Mouse (Mus musculus) myocyte (in vitro differentiated cells): ENCODE results near the gene Polrmt.

Experiments
- E2F4 ChIP-seq: IDR thresholded peaks from one replicate; pipeline ENCODE4 v1.6.1; 2011; ENCODE audit warnings: mild to moderate bottlenecking, control low read depth, moderate library complexity; ENCODE audit not compliant: insufficient read depth
- MAX ChIP-seq: IDR thresholded peaks from one replicate; pipeline ENCODE4 v1.6.1; 2011; ENCODE audit warnings: low read depth, mild to moderate bottlenecking, control low read depth
- MYOG ChIP-seq, 3 experiments: IDR thresholded peaks; one replicate each; pipeline ENCODE4 v1.6.1; 2011; ENCODE audit warnings: control low read depth in 2 of 3, low read depth in 2 of 3, mild to moderate bottlenecking in 2 of 3; ENCODE audit not compliant: insufficient read length in 2 of 3, control insufficient read depth in 1 of 3, insufficient read depth in 1 of 3
- POLR2A ChIP-seq: IDR thresholded peaks from one replicate; pipeline ENCODE4 v1.6.1; 2011; ENCODE audit warnings: low read depth, mild to moderate bottlenecking, control low read depth, moderate library complexity; ENCODE audit not compliant: insufficient read length
- REST ChIP-seq: IDR thresholded peaks from one replicate; pipeline ENCODE4 v1.6.1; 2011; ENCODE audit warnings: mild to moderate bottlenecking, control low read depth, moderate library complexity; ENCODE audit not compliant: insufficient read depth, insufficient read length
- SRF ChIP-seq: IDR thresholded peaks from one replicate; pipeline ENCODE4 v1.6.1; 2011; ENCODE audit warnings: low read depth; ENCODE audit not compliant: control insufficient read depth, insufficient read length
- USF1 ChIP-seq: IDR thresholded peaks from one replicate; pipeline ENCODE4 v1.6.1; 2011; ENCODE audit warnings: low read depth, mild to moderate bottlenecking, control low read depth, moderate library complexity

DNA sequence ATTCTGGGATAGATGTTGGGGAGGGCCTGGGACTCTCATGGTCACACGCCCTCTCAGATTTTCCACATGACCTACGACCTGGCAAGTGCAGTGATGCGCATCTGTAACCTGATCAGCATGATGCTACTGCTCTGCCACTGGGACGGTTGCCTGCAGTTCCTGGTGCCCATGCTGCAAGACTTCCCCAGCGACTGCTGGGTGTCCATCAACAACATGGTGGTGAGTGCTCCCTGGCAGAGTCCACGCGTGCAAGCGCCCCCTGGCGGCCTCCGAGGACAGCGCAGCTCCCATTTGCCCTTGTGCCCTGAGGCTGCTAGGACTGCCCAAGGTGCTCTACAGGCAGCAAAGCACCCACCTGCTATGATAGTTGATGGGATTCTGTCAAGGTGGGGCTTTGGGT, 20.3 kb downstream of the Polrmt start:
- TF ChIP-seq POLR2A (no peak), MAX (no peak), SRF (no peak), USF1 (no peak), REST (no peak), E2F4 (no peak), MYOG (IDR thresholded peaks at IDR 0.05; ENCODE audit: control insufficient read depth in 1 of 3, insufficient read depth in 1 of 3, insufficient read length in 2 of 3, low read depth in 2 of 3) (no peak)
